In the genomic region with DNA sequence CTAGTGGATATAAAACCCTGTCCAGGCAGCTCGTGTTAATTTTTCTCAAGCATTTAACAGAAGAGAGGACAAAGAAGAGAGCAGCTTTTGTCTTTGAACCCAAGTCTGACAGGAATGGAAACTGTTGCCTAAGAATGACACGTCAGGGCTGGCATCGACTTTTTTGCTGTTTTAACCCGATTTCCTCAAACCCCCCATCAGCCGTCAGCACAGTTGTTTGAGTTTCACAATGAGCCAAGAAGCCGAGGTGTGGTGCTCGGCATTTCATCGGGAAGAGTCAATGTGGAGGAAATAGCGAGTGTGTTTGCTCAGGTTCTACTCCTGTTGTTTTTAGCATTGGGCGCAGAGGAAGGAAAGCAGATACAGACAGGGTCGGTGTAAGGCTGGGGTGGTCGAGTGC, we compare ENCODE assay signal across 12 mouse cellular contexts.
A peak's percentile ranks its signal among the peaks of the same experiment; 100 is the strongest.
DNase-seq lines count a peak whose midpoint lies in the region; ATAC-seq and TF ChIP-seq lines count a peak whose summit lies in the region.
"Had no signal": no experiment of that assay in that cellular context is flagged by ENCODE, and none has a peak within 500 bp of the region (broad histone marks: within the 10 kb centered on the region; RNA-seq: fewer than 3 reads in every experiment).

No protein-coding gene starts in this region.

- 67% methylated on average over 12 of the region's 12 CpGs for WGBS in kidney, adult 2 months
- 87% methylated on average over 12 of the region's 12 CpGs for WGBS in midbrain, embryonic 11.5 days

- no peak overlapping the region for H3K9ac ChIP-seq in midbrain, embryonic 11.5 days (ENCODE audit: low read length)
- H3K9ac ChIP-seq: hindbrain, embryonic 14.5 days; lung, embryonic 15.5 days had no signal

- H3K9me3 ChIP-seq in midbrain, embryonic 11.5 days (ENCODE audit: control insufficient read depth, low read length), result no peaks in the 10 kb centered on the region
- H3K9me3 ChIP-seq: lung, embryonic 15.5 days had no signal

- intact Hi-C loops in heart, postnatal 10 days (cut with DNase I), result no loop called here

- DNase-seq in kidney, adult 2 months, result peak; percentile 52
- DNase-seq in kidney, postnatal 10 days, result no peak
- DNase-seq in heart, postnatal 10 days, result peak; percentile 40 to 47
- DNase-seq in cerebellum, adult 9-11 months, result no peak
- no peak for DNase-seq in midbrain, embryonic 11.5 days (ENCODE audit: low spot score, missing footprints)
- DNase-seq: embryo, embryonic 11 days had no signal

- peak overlapping the region; percentile 26; the same call in 1 of the 2 replicates for H3K27ac ChIP-seq in kidney, adult 2 months (ENCODE audit: insufficient read depth, low read depth, low read length)
- H3K27ac ChIP-seq in midbrain, embryonic 11.5 days (ENCODE audit: low read depth, low read length), result no peak overlapping the region
- H3K27ac ChIP-seq: hindbrain, embryonic 14.5 days; lung, embryonic 15.5 days had no signal

- no peak overlapping the region for H3K4me2 ChIP-seq in midbrain, embryonic 11.5 days
- H3K4me2 ChIP-seq: hindbrain, embryonic 14.5 days; lung, embryonic 15.5 days had no signal

- no peak for TF ChIP-seq POLR2A in kidney, adult 2 months (IDR thresholded peaks at IDR 0.05; ENCODE audit: low read depth, low read length)

- ATAC-seq in activated CD4-positive, CD25-positive, alpha-beta regulatory T cell, adult 4 months, result peak; percentile 41
- ATAC-seq in megakaryocyte, adult 5-6 weeks (ENCODE audit: poor library complexity, severe bottlenecking), result peak; percentile 85
- ATAC-seq in midbrain, embryonic 11.5 days (ENCODE audit: low FRiP score), result no peak
- no peak for ATAC-seq in megakaryocyte-erythroid progenitor cell, adult 5-6 weeks (replicated peaks; ENCODE audit: low FRiP score, low TSS enrichment, poor library complexity, severe bottlenecking)
- ATAC-seq: forebrain, embryonic 16.5 days had no signal

- no peaks in the 10 kb centered on the region for H3K27me3 ChIP-seq in kidney, adult 2 months (replicated peaks; ENCODE audit: control insufficient read depth, insufficient read depth, low read length)
- H3K27me3 ChIP-seq in midbrain, embryonic 11.5 days (ENCODE audit: control insufficient read depth, insufficient read depth, low read length), result no peaks in the 10 kb centered on the region
- H3K27me3 ChIP-seq: lung, embryonic 15.5 days had no signal

- peaks cover 9% of the 10 kb centered on the region for H3K4me1 ChIP-seq in kidney, adult 2 months (ENCODE audit: control insufficient read depth, insufficient read depth, low read length)
- H3K4me1 ChIP-seq in midbrain, embryonic 11.5 days (ENCODE audit: control insufficient read depth, insufficient read depth, low read length), result no peaks in the 10 kb centered on the region

- no peak for TF ChIP-seq CTCF in kidney, adult 2 months (conservative IDR thresholded peaks at IDR 0.05; ENCODE audit: insufficient read depth, insufficient read length, low read depth, low read length)

- no peaks in the 10 kb centered on the region for H3K36me3 ChIP-seq in kidney, adult 2 months (ENCODE audit: control insufficient read depth, insufficient read depth, low read length)
- no peaks in the 10 kb centered on the region for H3K36me3 ChIP-seq in midbrain, embryonic 11.5 days (ENCODE audit: control insufficient read depth, insufficient read depth, low read length)
- H3K36me3 ChIP-seq: lung, embryonic 15.5 days had no signal

- H3K4me3 ChIP-seq in kidney, adult 2 months (ENCODE audit: insufficient read depth, low read depth, low read length), result no peak overlapping the region
- H3K4me3 ChIP-seq in midbrain, embryonic 11.5 days (ENCODE audit: low read depth, low read length), result no peak overlapping the region
- H3K4me3 ChIP-seq: lung, embryonic 15.5 days had no signal

Comparison
In these comparisons a context has a peak if more than half of its experiments do, and no peak if none do; other contexts are left out.
1. DNase-seq: peak in kidney, adult 2 months (single experiment) and heart, postnatal 10 days (2 of 2); none in kidney, postnatal 10 days (single experiment), cerebellum, adult 9-11 months (single experiment) and midbrain, embryonic 11.5 days (single experiment).
2. ATAC-seq: peak in activated CD4-positive, CD25-positive, alpha-beta regulatory T cell, adult 4 months (single experiment) and megakaryocyte, adult 5-6 weeks (single experiment); none in midbrain, embryonic 11.5 days (single experiment) and megakaryocyte-erythroid progenitor cell, adult 5-6 weeks (single experiment).